Mouse (Mus musculus): Measurements from ENCODE around the gene Selenoo. TPM values are rescaled to one million over a fixed set of nuclear protein-coding genes. Genes with fewer than 3 reads are reported as not detected.

Selenoo gene
- polyA plus RNA-seq, 1 experiment = 13.7 TPM

DNA sequence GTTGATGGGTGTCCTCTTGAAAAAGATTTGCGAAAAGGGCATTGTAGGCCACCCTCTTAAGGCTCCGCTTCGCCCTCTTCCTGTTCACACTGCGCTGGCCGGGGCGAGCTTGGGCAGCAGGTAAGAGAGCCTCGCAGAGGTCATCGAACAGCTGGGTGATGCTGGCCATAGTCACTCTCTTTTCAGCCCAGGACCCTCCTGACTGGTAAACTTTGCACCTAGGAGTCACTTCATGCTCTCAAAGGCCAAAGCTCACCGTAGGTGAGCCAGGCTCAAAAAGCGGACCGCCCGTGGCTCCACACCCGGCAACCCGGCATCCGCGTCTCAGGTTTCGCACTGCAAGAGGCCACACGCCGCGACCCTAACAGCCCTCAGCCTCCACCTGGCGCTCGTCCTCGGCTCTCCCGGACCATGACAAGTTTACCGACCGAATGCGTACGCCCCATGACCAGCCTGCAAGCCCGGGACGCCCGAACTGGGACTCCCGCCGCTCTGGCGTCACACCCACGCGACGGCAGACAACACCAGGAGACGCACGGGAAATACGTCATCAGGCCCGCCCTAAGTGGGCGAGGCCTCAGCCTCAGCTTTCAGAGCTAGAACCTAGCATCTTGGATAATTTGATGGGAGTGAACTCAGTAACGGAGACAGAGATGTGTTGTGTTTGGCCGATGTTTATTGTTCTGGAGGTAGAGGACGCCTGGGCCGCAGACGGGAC is 33.9 kb downstream of the Selenoo start, which contains the start of gene Tubgcp6:
Gene Tubgcp6 (minus strand): TSS at position 464 of the 718 bp plus-strand sequence.
- H3K79me2 ChIP-seq (ENCODE audit: control insufficient read depth, insufficient read depth) = peaks cover 65% of the 10 kb centered on the region
- peaks cover 57% of the 10 kb centered on the region for H3K36me3 ChIP-seq (ENCODE audit: control insufficient read depth, insufficient read depth)
- H3K27me3 ChIP-seq (ENCODE audit: control insufficient read depth, insufficient read depth, insufficient read length) = no peaks in the 10 kb centered on the region
- peaks cover 47% of the 10 kb centered on the region for H3K79me3 ChIP-seq (ENCODE audit: low read depth)
- H3ac ChIP-seq (ENCODE audit: control insufficient read depth, insufficient read length, low read depth) = peak within 1 kb of the TSS; percentile 96
- TF ChIP-seq CEBPB (IDR thresholded peaks at IDR 0.05; ENCODE audit: low read depth) = no peak
- no peak for TF ChIP-seq MYOD1 (IDR thresholded peaks at IDR 0.05; ENCODE audit: control insufficient read depth, insufficient read length, low read depth)
- TF ChIP-seq USF1 (IDR thresholded peaks at IDR 0.05; ENCODE audit: low read depth) = no peak
- TF ChIP-seq FOSL1 (IDR thresholded peaks at IDR 0.05; ENCODE audit: insufficient read depth, low read length, poor library complexity, severe bottlenecking) = no peak
- no peak for TF ChIP-seq CTCF (IDR thresholded peaks at IDR 0.05; ENCODE audit: control insufficient read depth, insufficient read depth, insufficient read length)
- TF ChIP-seq MAX (IDR thresholded peaks at IDR 0.05) = peak; percentile 76
- TF ChIP-seq MYOG (IDR thresholded peaks at IDR 0.05; ENCODE audit: control insufficient read depth, extremely low read depth, insufficient read length) = no peak
- H3K4me3 ChIP-seq (ENCODE audit: insufficient read depth, poor library complexity, severe bottlenecking) = peak within 1 kb of the TSS; percentile 100

DNA sequence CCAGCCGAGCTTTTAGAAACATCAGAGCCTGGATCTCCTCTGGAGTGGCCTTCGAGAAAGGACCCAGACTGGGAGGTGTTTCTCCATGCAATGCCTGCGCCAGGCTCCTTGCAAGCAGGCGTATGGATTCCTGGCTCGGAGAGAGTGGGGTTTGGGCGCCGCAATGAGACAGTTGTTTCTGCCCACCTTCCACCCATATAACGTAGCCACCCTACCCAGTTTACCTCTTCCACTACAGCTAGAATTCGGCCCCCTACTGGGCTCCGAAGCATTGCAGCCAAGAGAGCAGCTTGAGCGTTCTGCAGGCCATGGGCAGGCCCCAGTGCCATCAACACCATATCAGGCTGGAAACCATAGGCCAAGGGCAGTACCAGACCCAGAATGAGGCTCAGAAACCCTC is 34.7 kb downstream of the Selenoo start:
- Histone ChIP-seq H3K79me2 (ENCODE audit: control insufficient read depth, insufficient read depth) (peaks cover 60% of the 10 kb centered on the region), H3K36me3 (ENCODE audit: control insufficient read depth, insufficient read depth) (peaks cover 49% of the 10 kb centered on the region), H3ac (ENCODE audit: control insufficient read depth, insufficient read length, low read depth) (no peak overlapping the region), H3K27me3 (ENCODE audit: control insufficient read depth, insufficient read depth, insufficient read length) (no peaks in the 10 kb centered on the region), H3K4me3 (ENCODE audit: insufficient read depth, poor library complexity, severe bottlenecking) (peak overlapping the region; percentile 100), H3K79me3 (ENCODE audit: low read depth) (peaks cover 41% of the 10 kb centered on the region)
- TF ChIP-seq CTCF (IDR thresholded peaks at IDR 0.05; ENCODE audit: control insufficient read depth, insufficient read depth, insufficient read length) = no peak
- TF ChIP-seq FOSL1 (IDR thresholded peaks at IDR 0.05; ENCODE audit: insufficient read depth, low read length, poor library complexity, severe bottlenecking) = no peak
- TF ChIP-seq CEBPB (IDR thresholded peaks at IDR 0.05; ENCODE audit: low read depth) = no peak
- TF ChIP-seq USF1 (IDR thresholded peaks at IDR 0.05; ENCODE audit: low read depth) = no peak
- TF ChIP-seq MAX (IDR thresholded peaks at IDR 0.05) = no peak
- TF ChIP-seq MYOG (IDR thresholded peaks at IDR 0.05; ENCODE audit: control insufficient read depth, extremely low read depth, insufficient read length) = no peak
- no peak for TF ChIP-seq MYOD1 (IDR thresholded peaks at IDR 0.05; ENCODE audit: control insufficient read depth, insufficient read length, low read depth)

DNA sequence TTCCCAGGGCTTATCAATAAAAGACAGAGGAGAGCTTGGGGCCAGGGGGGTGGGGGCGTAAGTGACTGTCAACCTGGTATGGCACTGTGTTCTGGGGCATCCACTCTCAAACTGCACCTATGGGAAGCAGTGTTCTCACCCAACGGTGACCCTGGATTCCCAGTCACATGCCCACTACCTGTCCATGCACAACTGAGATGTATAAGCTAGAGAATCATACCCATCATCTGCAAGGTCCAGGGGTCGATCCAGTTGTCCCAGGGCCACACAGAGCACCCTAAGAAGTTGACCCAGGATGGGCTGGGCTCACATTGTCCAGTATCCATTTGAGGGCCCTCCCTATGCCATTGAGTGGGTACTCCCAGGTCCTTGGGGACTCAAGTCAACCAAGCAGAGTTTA is 35.4 kb downstream of the Selenoo start:
- H3K4me3 ChIP-seq (ENCODE audit: insufficient read depth, poor library complexity, severe bottlenecking) = no peak overlapping the region
- no peak overlapping the region for H3ac ChIP-seq (ENCODE audit: control insufficient read depth, insufficient read length, low read depth)

DNA sequence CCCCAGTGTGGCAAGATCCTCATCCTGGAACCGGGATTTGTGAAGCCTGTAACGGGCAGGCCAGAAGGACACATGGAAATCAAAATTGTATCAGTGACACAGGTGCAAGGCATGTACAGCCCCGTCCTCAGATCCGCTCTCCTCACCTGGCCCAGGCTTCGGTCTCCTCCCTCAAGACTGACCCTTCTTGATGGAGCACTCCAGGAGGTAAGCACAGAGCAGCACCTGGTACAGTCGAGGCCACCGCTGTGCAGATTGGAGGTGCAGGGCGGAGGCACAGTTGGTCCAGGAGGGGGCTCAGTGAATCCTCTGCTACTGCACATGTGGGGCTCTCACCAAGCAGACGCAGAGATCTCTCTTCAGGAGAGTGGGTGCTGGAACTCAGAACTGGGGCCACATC is 36.5 kb downstream of the Selenoo start:
- Histone ChIP-seq H3K79me3 (ENCODE audit: low read depth) (peaks cover 25% of the 10 kb centered on the region), H3K36me3 (ENCODE audit: control insufficient read depth, insufficient read depth) (peaks cover 36% of the 10 kb centered on the region), H3ac (ENCODE audit: control insufficient read depth, insufficient read length, low read depth) (no peak overlapping the region), H3K4me3 (ENCODE audit: insufficient read depth, poor library complexity, severe bottlenecking) (no peak overlapping the region), H3K79me2 (ENCODE audit: control insufficient read depth, insufficient read depth) (peaks cover 43% of the 10 kb centered on the region), H3K27me3 (ENCODE audit: control insufficient read depth, insufficient read depth, insufficient read length) (no peaks in the 10 kb centered on the region)
- TF ChIP-seq MAX (IDR thresholded peaks at IDR 0.05) (no peak), USF1 (IDR thresholded peaks at IDR 0.05; ENCODE audit: low read depth) (no peak), CEBPB (IDR thresholded peaks at IDR 0.05; ENCODE audit: low read depth) (no peak), FOSL1 (IDR thresholded peaks at IDR 0.05; ENCODE audit: insufficient read depth, low read length, poor library complexity, severe bottlenecking) (no peak), MYOD1 (IDR thresholded peaks at IDR 0.05; ENCODE audit: control insufficient read depth, insufficient read length, low read depth) (no peak), MYOG (IDR thresholded peaks at IDR 0.05; ENCODE audit: control insufficient read depth, extremely low read depth, insufficient read length) (no peak)

More for the DNA sequence above, 35.4 kb downstream of the Selenoo start:
- Histone ChIP-seq H3K36me3 (ENCODE audit: control insufficient read depth, insufficient read depth) (peaks cover 42% of the 10 kb centered on the region), H3K79me3 (ENCODE audit: low read depth) (peaks cover 35% of the 10 kb centered on the region), H3K27me3 (ENCODE audit: control insufficient read depth, insufficient read depth, insufficient read length) (no peaks in the 10 kb centered on the region), H3K79me2 (ENCODE audit: control insufficient read depth, insufficient read depth) (peaks cover 53% of the 10 kb centered on the region)
- TF ChIP-seq CEBPB (IDR thresholded peaks at IDR 0.05; ENCODE audit: low read depth) = no peak
- no peak for TF ChIP-seq MYOG (IDR thresholded peaks at IDR 0.05; ENCODE audit: control insufficient read depth, extremely low read depth, insufficient read length)
- TF ChIP-seq MAX (IDR thresholded peaks at IDR 0.05) = no peak
- TF ChIP-seq USF1 (IDR thresholded peaks at IDR 0.05; ENCODE audit: low read depth) = no peak
- TF ChIP-seq FOSL1 (IDR thresholded peaks at IDR 0.05; ENCODE audit: insufficient read depth, low read length, poor library complexity, severe bottlenecking) = no peak

DNA sequence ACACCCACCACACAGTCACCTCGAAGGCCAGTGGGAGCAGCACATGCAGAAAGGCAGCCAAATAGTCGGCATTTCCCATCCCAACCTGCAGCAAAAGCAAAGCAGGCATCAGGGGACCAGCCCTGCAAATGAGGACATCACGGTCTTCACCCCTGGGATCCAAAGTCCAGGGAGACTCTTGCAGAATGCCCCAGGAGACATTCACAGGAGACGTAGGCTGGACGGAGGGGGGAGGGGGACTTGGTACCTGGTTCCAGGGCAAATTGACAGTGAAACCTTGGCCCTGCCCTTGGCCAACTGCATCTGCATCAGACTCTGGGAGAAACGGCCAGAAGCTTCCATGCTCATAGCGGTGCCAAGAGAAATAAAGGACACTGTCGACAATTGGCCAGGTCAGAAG is 37.7 kb downstream of the Selenoo start:
- H3ac ChIP-seq (ENCODE audit: control insufficient read depth, insufficient read length, low read depth) = no peak overlapping the region
- H3K79me2 ChIP-seq (ENCODE audit: control insufficient read depth, insufficient read depth) = peaks cover 30% of the 10 kb centered on the region
- TF ChIP-seq MAX (IDR thresholded peaks at IDR 0.05) (no peak), MYOD1 (IDR thresholded peaks at IDR 0.05; ENCODE audit: control insufficient read depth, insufficient read length, low read depth) (no peak), CTCF (IDR thresholded peaks at IDR 0.05; ENCODE audit: control insufficient read depth, insufficient read depth, insufficient read length) (no peak), FOSL1 (IDR thresholded peaks at IDR 0.05; ENCODE audit: insufficient read depth, low read length, poor library complexity, severe bottlenecking) (no peak), CEBPB (IDR thresholded peaks at IDR 0.05; ENCODE audit: low read depth) (no peak), MYOG (IDR thresholded peaks at IDR 0.05; ENCODE audit: control insufficient read depth, extremely low read depth, insufficient read length) (no peak), USF1 (IDR thresholded peaks at IDR 0.05; ENCODE audit: low read depth) (no peak)
- H3K36me3 ChIP-seq (ENCODE audit: control insufficient read depth, insufficient read depth) = peaks cover 40% of the 10 kb centered on the region
- no peak overlapping the region for H3K4me3 ChIP-seq (ENCODE audit: insufficient read depth, poor library complexity, severe bottlenecking)
- H3K79me3 ChIP-seq (ENCODE audit: low read depth) = peaks cover 12% of the 10 kb centered on the region
- H3K27me3 ChIP-seq (ENCODE audit: control insufficient read depth, insufficient read depth, insufficient read length) = no peaks in the 10 kb centered on the region
